Mouse (Mus musculus): ENCODE measurements around the gene Cd160.

Gene Cd160

GRCm38 (mm10) chr3:96759695-96760094, 69.5 kb downstream of the Cd160 start:
- peak; percentile 81 for DNase-seq (ENCODE audit: low read depth, low spot score)

GRCm38 (mm10) chr3:96757691-96758090, 71.5 kb downstream of the Cd160 start:
- no peak for DNase-seq (ENCODE audit: low read depth, low spot score)

GRCm38 (mm10) chr3:96755935-96756334, 73.2 kb downstream of the Cd160 start:
- no peak for DNase-seq (ENCODE audit: low read depth, low spot score)

Measured in A20 (cell line).